Mouse (Mus musculus) T-cell, adult 66 days (primary cell): ENCODE data around the gene Elavl4. TPM values are rescaled to one million over a fixed set of nuclear protein-coding genes. Genes with fewer than 3 reads are reported as not detected.

Experiments
- total RNA-seq, 2 experiments: library from RNA; stranded (reverse); gene quantifications; 3 replicates in 1 of 2; 4 replicates in 1 of 2; pipeline ENCODE4 v1.2.4; 2023

Gene Elavl4
- total RNA-seq = under 1 TPM in 1 of 2 experiments, not detected in 1; 0.39 TPM

GRCm38 (mm10) chr4:110351178-110352000 is at the start of gene Elavl4:
Gene Elavl4 (minus strand): TSS chr4:110351909.

GRCm38 (mm10) chr4:110397618-110398045 is 45.9 kb upstream of the Elavl4 start, which contains the start of gene Agbl4:
Gene Agbl4 (plus strand): TSS chr4:110397661.

Other genes starting within 250 kb of the Elavl4 start
- gene Agbl4, start 45.8 kb upstream of the Elavl4 start, total RNA-seq = not detected